Mouse (Mus musculus): ENCODE results near the gene Zbtb20. TPM values are rescaled to one million over a fixed set of nuclear protein-coding genes. Genes with fewer than 3 reads are reported as not detected.

The Zbtb20 gene
- polyA plus RNA-seq, 1 experiment from 2014 or later = 32.5 TPM

DNA sequence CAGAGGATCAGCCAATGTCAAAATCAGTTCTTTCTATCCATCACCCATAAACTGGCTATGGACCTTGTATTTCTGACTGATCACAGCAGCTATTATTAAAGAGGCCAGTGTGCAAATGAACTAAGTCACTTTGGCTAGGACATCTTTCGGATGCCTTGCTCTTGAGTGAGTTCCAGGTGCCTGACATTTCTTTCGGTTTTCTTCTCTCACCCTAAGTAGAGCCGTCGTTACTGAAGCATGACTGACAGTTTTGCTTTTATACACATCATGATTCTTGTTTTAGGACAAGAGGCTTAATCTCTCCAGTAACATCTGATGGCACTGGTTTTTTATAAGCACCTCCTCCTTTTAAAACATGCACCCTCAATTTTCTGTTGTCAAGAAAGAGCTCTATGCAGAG is 625.6 kb downstream of the Zbtb20 start:
- Histone ChIP-seq H3K27me3 (ENCODE audit: insufficient read depth, poor library complexity, severe bottlenecking) (no peaks in the 10 kb centered on the region), H3K9me3 (no peaks in the 10 kb centered on the region), H3K27ac (no peak overlapping the region), H3K4me1 (peaks cover 31% of the 10 kb centered on the region), H3K4me3 (no peak overlapping the region), H3K36me3 (no peaks in the 10 kb centered on the region)
- WGBS = 58% methylated on average over 4 of the region's 4 CpGs
- no peak for DNase-seq (ENCODE audit: low spot score)

DNA sequence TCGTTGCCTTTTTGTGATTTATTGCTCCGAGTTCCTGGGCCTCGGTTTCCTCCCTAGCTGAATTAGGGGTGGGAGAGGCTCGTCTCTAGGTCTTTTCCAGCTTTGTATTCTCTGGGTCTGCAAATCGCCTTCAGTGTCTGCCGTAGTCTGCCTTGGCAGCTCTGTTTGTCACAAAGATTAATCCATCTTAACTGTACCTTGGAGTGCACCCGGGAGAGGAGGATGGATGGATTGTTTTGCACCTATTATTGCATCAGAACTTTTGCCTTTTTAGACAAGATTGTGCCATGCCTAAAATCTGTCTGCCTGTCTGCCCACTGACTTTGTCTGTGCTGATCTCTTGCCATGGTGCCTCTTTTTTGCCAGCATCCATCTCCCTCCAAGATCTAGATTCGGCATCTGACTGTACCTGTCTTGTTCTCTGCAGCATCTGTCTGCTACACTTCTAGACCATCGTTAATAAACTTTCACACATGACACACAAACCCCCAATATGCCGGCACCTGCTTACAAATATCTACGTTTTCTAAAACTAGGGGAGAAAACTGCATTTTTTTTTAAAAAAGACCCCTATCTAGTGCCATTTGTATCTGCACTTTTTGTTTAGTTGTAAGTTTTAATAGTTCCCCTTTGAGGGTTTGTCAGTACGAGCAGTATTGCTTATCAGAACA is 626.8 kb downstream of the Zbtb20 start:
- H3K4me3 ChIP-seq = peak overlapping the region; percentile 61
- H3K4me1 ChIP-seq = peaks cover 37% of the 10 kb centered on the region
- no peak for DNase-seq (ENCODE audit: low spot score)
- H3K27me3 ChIP-seq (ENCODE audit: insufficient read depth, poor library complexity, severe bottlenecking) = no peaks in the 10 kb centered on the region
- no peaks in the 10 kb centered on the region for H3K9me3 ChIP-seq
- H3K27ac ChIP-seq = peak overlapping the region; percentile 91
- 52% methylated on average over 12 of the region's 12 CpGs for WGBS
- no peaks in the 10 kb centered on the region for H3K36me3 ChIP-seq

DNA sequence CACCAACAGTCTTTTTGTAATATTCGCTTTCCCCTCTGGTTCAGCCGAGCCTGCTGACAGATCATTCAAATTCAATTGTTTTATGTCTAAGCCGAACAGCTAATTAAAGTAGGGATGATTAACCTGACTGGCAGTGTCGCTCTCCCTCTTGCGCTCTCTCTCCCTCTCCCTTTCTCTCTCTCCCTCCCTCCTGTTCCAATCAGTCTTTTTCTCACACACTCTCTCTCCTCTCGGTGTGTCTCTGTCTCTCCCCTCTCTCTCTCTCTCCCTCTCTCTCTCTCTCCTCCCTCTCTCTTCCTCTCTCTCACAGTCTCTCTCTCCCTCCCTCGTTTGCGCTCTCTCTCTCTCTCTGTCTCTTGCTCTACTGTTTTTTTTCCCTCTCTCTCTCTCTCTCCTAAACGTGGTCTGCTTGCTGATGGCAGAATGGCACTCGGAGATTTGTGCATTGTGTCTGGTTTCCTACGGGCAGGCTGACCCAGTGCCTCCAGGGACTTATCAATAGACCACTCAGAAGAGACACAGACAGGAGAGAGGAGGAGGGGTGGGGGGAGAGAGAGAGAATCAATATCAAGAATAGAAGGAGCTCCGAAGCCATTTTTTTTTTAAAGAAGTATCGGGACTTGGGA is 627.4 kb downstream of the Zbtb20 start:
- Histone ChIP-seq H3K27ac (peak overlapping the region; percentile 91), H3K4me3 (peak overlapping the region; percentile 61), H3K36me3 (no peaks in the 10 kb centered on the region), H3K27me3 (ENCODE audit: insufficient read depth, poor library complexity, severe bottlenecking) (no peaks in the 10 kb centered on the region), H3K4me1 (peaks cover 33% of the 10 kb centered on the region), H3K9me3 (no peaks in the 10 kb centered on the region)
- WGBS = 5% methylated on average over 13 of the region's 13 CpGs
- peak; percentile 77 for DNase-seq (ENCODE audit: low spot score)

GRCm38 (mm10) chr16:43503636-43504010 is 627.9 kb downstream of the Zbtb20 start:
- H3K4me3 ChIP-seq = peak overlapping the region; percentile 61
- no peaks in the 10 kb centered on the region for H3K27me3 ChIP-seq (ENCODE audit: insufficient read depth, poor library complexity, severe bottlenecking)
- no peak for DNase-seq (ENCODE audit: low spot score)
- H3K27ac ChIP-seq = peak overlapping the region; percentile 91
- H3K36me3 ChIP-seq = no peaks in the 10 kb centered on the region
- WGBS = 2% methylated on average over 5 of the region's 5 CpGs
- H3K9me3 ChIP-seq = no peaks in the 10 kb centered on the region
- H3K4me1 ChIP-seq = peaks cover 31% of the 10 kb centered on the region

- WGBS = 2% methylated on average over 3 of the region's 3 CpGs
- Histone ChIP-seq H3K27ac (peak overlapping the region; percentile 91), H3K4me1 (peaks cover 31% of the 10 kb centered on the region), H3K36me3 (no peaks in the 10 kb centered on the region), H3K27me3 (ENCODE audit: insufficient read depth, poor library complexity, severe bottlenecking) (no peaks in the 10 kb centered on the region), H3K9me3 (no peaks in the 10 kb centered on the region), H3K4me3 (peak overlapping the region; percentile 61)
- DNase-seq (ENCODE audit: low spot score) = no peak
Observed at GRCm38 (mm10) chr16:43504151-43504550, 628.5 kb downstream of the Zbtb20 start.

GRCm38 (mm10) chr16:43504556-43504955 is 628.9 kb downstream of the Zbtb20 start:
- Histone ChIP-seq H3K27me3 (ENCODE audit: insufficient read depth, poor library complexity, severe bottlenecking) (no peaks in the 10 kb centered on the region), H3K9me3 (no peaks in the 10 kb centered on the region), H3K27ac (peak overlapping the region; percentile 91), H3K4me1 (peaks cover 31% of the 10 kb centered on the region), H3K36me3 (no peaks in the 10 kb centered on the region), H3K4me3 (peak overlapping the region; percentile 61)
- no peak for DNase-seq (ENCODE audit: low spot score)
- WGBS = 47% methylated on average over 1 of the region's 1 CpGs

DNA sequence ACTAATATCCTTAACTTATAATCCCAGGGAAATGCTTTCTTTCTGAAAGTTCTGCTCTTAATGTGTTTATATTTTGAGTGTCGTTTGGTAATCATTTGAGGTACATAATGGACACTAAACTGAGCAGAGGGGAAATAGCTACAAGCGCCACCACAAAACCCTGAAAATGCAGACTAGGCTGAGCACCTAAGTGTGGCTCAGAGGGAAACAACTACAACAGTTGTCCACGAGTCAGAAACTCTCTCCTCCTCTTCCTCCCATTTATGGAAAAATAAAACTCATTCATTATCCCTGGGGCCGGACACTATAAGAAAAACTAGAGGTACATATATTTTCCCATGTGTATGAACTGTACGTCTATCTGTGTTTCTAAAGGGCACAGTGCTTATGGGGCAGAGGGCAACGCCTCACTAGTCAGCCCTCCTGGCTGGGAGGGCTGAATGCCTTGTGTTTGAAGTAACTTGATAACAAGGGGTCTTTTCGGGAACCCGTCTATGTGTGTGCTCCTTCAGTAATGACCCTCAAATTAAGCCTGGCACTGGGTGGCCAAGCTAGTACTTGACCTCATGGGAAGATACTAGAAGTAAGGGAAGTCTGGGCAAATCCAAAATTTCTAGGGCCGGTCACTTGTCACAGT is 629.8 kb downstream of the Zbtb20 start:
- no peaks in the 10 kb centered on the region for H3K36me3 ChIP-seq
- H3K4me1 ChIP-seq = peaks cover 26% of the 10 kb centered on the region
- WGBS = 29% methylated on average over 9 of the region's 9 CpGs
- H3K27ac ChIP-seq = peak overlapping the region; percentile 91
- peak overlapping the region; percentile 61 for H3K4me3 ChIP-seq
- no peak for DNase-seq (ENCODE audit: low spot score)
- no peaks in the 10 kb centered on the region for H3K9me3 ChIP-seq
- no peaks in the 10 kb centered on the region for H3K27me3 ChIP-seq (ENCODE audit: insufficient read depth, poor library complexity, severe bottlenecking)

- Histone ChIP-seq H3K36me3 (no peaks in the 10 kb centered on the region), H3K27ac (peak overlapping the region; percentile 91), H3K27me3 (ENCODE audit: insufficient read depth, poor library complexity, severe bottlenecking) (no peaks in the 10 kb centered on the region), H3K4me1 (peaks cover 26% of the 10 kb centered on the region), H3K9me3 (no peaks in the 10 kb centered on the region), H3K4me3 (peak overlapping the region; percentile 61)
- 24% methylated on average over 9 of the region's 9 CpGs for WGBS
- no peak for DNase-seq (ENCODE audit: low spot score)
Observed at GRCm38 (mm10) chr16:43506189-43506751, 630.6 kb downstream of the Zbtb20 start.

GRCm38 (mm10) chr16:43506771-43507405 is 631.2 kb downstream of the Zbtb20 start:
- 25% methylated on average over 10 of the region's 10 CpGs for WGBS
- peak overlapping the region; percentile 91 for H3K27ac ChIP-seq
- H3K4me3 ChIP-seq = peak overlapping the region; percentile 61
- no peak for DNase-seq (ENCODE audit: low spot score)
- H3K4me1 ChIP-seq = peaks cover 26% of the 10 kb centered on the region
- H3K9me3 ChIP-seq = no peaks in the 10 kb centered on the region
- H3K27me3 ChIP-seq (ENCODE audit: insufficient read depth, poor library complexity, severe bottlenecking) = no peaks in the 10 kb centered on the region
- H3K36me3 ChIP-seq = no peaks in the 10 kb centered on the region

GRCm38 (mm10) chr16:43508166-43508998 is 632.7 kb downstream of the Zbtb20 start:
- 69% methylated on average over 9 of the region's 9 CpGs for WGBS
- Histone ChIP-seq H3K36me3 (no peaks in the 10 kb centered on the region), H3K4me1 (peaks cover 15% of the 10 kb centered on the region), H3K4me3 (no peak overlapping the region), H3K27ac (peak overlapping the region; percentile 63; the same call in 1 of the 2 replicates), H3K27me3 (ENCODE audit: insufficient read depth, poor library complexity, severe bottlenecking) (no peaks in the 10 kb centered on the region), H3K9me3 (no peaks in the 10 kb centered on the region)
- no peak for DNase-seq (ENCODE audit: low spot score)

DNA sequence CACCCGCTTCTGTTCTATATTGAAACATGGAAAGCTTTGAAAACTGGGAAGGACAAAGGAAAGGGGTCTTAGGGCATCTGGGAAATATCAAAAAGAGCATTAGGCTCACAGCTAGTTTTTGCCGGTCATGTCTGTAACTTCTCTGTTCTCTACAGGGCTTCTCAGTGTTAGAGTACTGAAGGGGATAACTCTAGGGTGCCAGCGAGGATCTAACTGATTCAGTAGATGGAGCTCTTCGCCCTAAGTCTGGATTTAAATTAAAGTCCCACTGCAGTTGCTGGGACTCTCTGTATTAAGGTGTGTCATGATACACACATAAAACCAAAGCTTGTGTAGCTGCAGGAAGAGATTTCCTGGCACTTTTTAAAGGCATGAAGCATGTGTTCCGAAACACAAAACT is 634.8 kb downstream of the Zbtb20 start:
- Histone ChIP-seq H3K4me3 (no peak overlapping the region), H3K9me3 (no peaks in the 10 kb centered on the region), H3K4me1 (peaks cover 22% of the 10 kb centered on the region), H3K27ac (no peak overlapping the region), H3K27me3 (ENCODE audit: insufficient read depth, poor library complexity, severe bottlenecking) (no peaks in the 10 kb centered on the region), H3K36me3 (no peaks in the 10 kb centered on the region)
- WGBS = 53% methylated on average over 5 of the region's 5 CpGs
- DNase-seq (ENCODE audit: low spot score) = no peak

GRCm38 (mm10) chr16:43511531-43511930 is 635.9 kb downstream of the Zbtb20 start:
- Histone ChIP-seq H3K27ac (no peak overlapping the region), H3K4me3 (no peak overlapping the region), H3K9me3 (no peaks in the 10 kb centered on the region), H3K36me3 (no peaks in the 10 kb centered on the region), H3K27me3 (ENCODE audit: insufficient read depth, poor library complexity, severe bottlenecking) (no peaks in the 10 kb centered on the region), H3K4me1 (peaks cover 13% of the 10 kb centered on the region; the same call in 1 of the 2 replicates)
- DNase-seq (ENCODE audit: low spot score) = no peak
- 91% methylated on average over 4 of the region's 4 CpGs for WGBS
